Mouse (Mus musculus): Measurements from ENCODE around the gene Fnbp1.

DNA sequence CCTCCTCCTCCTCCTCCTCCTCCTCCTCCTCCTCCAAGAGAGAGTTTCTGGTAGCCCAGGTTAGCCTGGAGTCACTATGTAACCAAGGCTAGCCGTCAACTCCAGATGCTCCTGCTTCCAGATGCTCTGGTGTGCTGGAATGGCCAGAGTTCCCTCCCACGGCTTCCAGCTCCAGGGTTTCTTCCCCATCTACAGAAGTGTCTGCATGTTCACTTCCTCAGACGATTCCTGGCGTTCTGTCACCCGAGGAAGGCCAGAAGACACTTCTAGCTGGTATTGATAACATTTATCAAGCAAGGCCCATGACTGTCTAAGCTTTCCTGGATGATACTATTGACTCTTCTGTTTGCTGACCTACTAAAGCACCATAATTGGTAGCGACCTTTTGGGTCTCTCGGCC, 16.7 kb downstream of the Fnbp1 start:
- no peak for TF ChIP-seq EP300 (optimal IDR thresholded peaks at IDR 0.05)
- no peak for TF ChIP-seq CTCF (IDR thresholded peaks at IDR 0.05; ENCODE audit: low read depth)
